Mouse (Mus musculus): ENCODE results near the gene Cyth3. TPM values are rescaled to one million over a fixed set of nuclear protein-coding genes. Genes with fewer than 3 reads are reported as not detected.
A peak's percentile ranks its signal among the peaks of the same experiment; 100 is the strongest.

Gene Cyth3
- polyA plus RNA-seq (2015; fragmentation: Nextera tagmentation; extraction: Ambion mirVana): 40.2 and 40.7 TPM in 2 replicates

DNA sequence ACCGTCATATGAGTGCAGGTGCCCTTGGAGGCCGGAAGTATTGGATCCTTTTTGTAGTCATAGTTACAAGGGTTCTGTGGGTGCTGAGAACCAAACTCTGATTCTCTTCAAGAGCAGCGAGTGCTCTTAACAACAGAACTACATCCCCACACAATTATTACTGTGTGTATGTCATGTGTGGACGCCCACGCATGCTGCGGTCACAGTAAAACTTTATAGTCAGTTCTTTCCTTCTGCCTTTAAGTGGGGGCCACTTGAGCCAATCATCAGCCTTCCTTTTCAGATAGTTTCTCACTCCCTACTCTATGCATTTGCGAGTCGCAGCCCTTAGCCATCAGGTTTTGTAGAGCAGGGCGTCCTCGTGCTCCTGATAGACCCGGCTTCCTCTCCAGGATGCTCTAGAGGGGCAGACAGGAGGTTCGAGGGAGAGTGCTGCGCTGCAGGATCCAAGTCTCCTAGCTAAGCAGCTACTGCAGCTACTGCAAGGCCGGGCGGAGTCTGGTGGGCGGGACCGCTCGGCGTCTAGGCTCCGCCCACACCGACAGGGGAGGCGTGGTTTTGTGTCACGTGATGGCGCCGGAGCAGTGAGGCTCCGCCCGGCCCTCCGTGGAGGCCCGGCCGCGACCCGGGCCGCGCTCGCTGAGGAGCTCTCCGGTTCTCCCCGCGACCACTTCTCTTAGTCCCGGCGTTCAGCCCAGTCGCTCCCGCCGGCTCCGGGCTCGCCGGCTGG lies at the start of gene Cyth3:
TSS of gene Cyth3 (plus strand) at position 555 of the 730 bp plus-strand sequence.
- Histone ChIP-seq H3K27ac (ENCODE audit: low read length) (peak within 1 kb of the TSS; percentile 79), H3K4me2 (ENCODE audit: low read length) (peak within 1 kb of the TSS; percentile 83), H3K4me1 (ENCODE audit: control insufficient read depth, insufficient read depth, low read length) (peaks cover 17% of the 10 kb centered on the region), H3K36me3 (ENCODE audit: control insufficient read depth, insufficient read depth, low read length) (no peaks in the 10 kb centered on the region), H3K4me3 (ENCODE audit: low read depth, low read length) (peak within 1 kb of the TSS; percentile 88), H3K9me3 (replicated peaks; ENCODE audit: control insufficient read depth, low read length, poor library complexity, severe bottlenecking) (no peaks in the 10 kb centered on the region), H3K9ac (ENCODE audit: low read depth, low read length) (peak within 1 kb of the TSS; percentile 89), H3K27me3 (ENCODE audit: control insufficient read depth, insufficient read depth, low read depth, low read length) (no peaks in the 10 kb centered on the region)
- WGBS: 11% methylated on average over 38 of the region's 46 CpGs
- peak; percentile 93 for ATAC-seq

DNA sequence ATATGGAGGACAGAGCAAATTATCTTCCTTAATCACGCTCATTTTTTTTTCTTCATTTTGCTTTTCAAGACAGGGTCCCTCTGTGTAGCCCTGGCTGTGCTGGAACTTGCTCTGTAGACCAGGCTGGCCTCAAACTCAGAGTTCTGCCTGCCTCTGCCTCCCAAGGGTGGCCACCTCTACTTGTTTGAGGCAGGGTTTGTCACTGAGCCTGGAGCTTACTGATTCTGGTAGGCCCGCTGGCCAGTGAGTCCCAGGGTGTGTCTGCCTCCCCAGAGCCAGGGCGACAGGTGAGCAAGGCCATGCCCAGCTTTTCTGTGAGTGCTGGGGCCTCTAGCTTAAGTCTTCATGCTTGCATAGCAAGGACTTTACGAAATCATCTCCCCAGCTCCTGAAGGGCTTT lies 49.2 kb upstream of the Cyth3 start:
- H3K4me1 ChIP-seq (ENCODE audit: control insufficient read depth, insufficient read depth, low read length): no peaks in the 10 kb centered on the region
- H3K27me3 ChIP-seq (ENCODE audit: control insufficient read depth, insufficient read depth, low read depth, low read length): no peaks in the 10 kb centered on the region
- H3K9ac ChIP-seq (ENCODE audit: low read depth, low read length): no peak overlapping the region
- ATAC-seq: no peak
- no peak overlapping the region for H3K27ac ChIP-seq (ENCODE audit: low read length)
- no peak overlapping the region for H3K4me3 ChIP-seq (ENCODE audit: low read depth, low read length)
- H3K4me2 ChIP-seq (ENCODE audit: low read length): no peak overlapping the region
- H3K36me3 ChIP-seq (ENCODE audit: control insufficient read depth, insufficient read depth, low read length): no peaks in the 10 kb centered on the region
- H3K9me3 ChIP-seq (replicated peaks; ENCODE audit: control insufficient read depth, low read length, poor library complexity, severe bottlenecking): no peaks in the 10 kb centered on the region
- 89% methylated on average over 4 of the region's 4 CpGs for WGBS

DNA sequence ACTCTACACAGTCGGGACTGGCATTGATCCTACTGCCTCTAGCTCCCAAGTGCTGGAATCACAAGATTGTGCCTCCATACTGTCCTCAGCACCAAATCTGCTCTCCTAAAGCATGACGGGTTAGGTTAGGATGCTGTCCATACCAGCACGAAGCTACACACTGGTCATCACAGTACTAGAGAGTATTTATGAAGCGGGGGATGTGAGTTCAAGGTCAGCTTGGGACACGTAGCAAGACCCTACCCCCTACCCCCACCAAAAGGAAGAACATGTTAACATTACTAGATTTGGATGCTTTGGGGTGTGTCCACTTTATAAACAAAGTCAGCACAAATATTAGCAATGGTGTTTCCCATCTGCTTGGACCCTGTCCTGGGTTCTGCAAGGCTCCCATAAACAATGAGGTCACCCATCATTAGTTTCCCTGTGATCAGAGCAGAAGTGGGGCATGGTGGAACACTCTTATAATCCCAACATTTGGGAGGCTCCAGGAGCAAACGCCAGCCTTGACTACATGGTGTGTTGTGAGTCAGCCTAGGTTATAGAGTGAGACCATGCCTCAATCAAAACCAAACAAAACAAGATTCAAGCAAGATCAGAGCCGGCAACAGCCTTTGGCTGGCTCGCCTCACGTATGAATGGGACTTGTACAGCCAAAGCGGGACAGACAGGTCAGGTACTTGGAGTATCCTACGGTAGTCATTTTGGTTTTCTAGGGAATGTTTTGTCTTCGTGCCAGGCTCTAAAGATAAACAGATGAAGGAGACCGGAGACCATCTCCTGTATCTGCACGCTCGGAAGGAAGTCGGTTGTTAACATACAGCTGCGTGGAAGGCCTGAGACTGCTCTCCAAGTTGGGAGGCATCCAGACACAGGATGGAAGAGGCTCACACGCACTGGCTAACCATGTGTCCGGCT lies 47.7 kb upstream of the Cyth3 start:
- Histone ChIP-seq H3K9ac (ENCODE audit: low read depth, low read length) (no peak overlapping the region), H3K27me3 (ENCODE audit: control insufficient read depth, insufficient read depth, low read depth, low read length) (no peaks in the 10 kb centered on the region), H3K4me1 (ENCODE audit: control insufficient read depth, insufficient read depth, low read length) (no peaks in the 10 kb centered on the region), H3K27ac (ENCODE audit: low read length) (no peak overlapping the region), H3K4me2 (ENCODE audit: low read length) (no peak overlapping the region), H3K36me3 (ENCODE audit: control insufficient read depth, insufficient read depth, low read length) (no peaks in the 10 kb centered on the region), H3K9me3 (replicated peaks; ENCODE audit: control insufficient read depth, low read length, poor library complexity, severe bottlenecking) (no peaks in the 10 kb centered on the region), H3K4me3 (ENCODE audit: low read depth, low read length) (no peak overlapping the region)
- WGBS: 86% methylated on average over 19 of the region's 19 CpGs
- ATAC-seq: no peak

DNA sequence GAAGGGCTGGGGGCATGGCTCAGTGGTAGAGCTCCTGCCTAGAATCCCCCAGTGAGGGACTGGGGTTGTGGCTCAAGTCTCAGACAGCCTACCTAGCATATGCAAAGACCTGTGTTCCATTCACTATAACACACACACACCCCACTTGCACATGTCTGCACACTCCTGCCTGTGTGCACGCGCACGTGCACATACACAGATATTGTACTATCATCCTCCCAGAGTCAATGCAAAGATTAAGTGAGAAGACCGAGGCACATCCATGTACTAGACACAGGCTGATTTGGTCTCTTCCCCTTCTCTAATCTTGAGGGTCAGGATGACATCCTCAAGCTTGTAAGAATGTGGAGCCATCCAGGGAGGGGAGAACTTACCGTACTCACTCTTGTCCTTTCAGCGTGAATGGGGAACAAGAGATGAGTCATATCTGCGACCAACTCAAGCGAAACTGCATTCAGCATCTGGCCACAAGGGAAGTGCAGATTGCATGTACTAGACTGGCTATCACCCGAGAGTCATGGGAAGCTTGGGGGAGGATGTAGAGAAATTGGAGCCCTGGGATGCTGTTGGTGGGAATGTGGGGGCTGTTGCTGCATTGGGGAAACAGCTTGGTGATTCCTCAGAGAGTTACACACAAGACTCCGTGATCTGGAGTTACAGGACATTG lies 42.6 kb upstream of the Cyth3 start:
- WGBS: 86% methylated on average over 10 of the region's 10 CpGs
- no peaks in the 10 kb centered on the region for H3K36me3 ChIP-seq (ENCODE audit: control insufficient read depth, insufficient read depth, low read length)
- no peaks in the 10 kb centered on the region for H3K9me3 ChIP-seq (replicated peaks; ENCODE audit: control insufficient read depth, low read length, poor library complexity, severe bottlenecking)
- no peak overlapping the region for H3K4me3 ChIP-seq (ENCODE audit: low read depth, low read length)
- no peaks in the 10 kb centered on the region for H3K4me1 ChIP-seq (ENCODE audit: control insufficient read depth, insufficient read depth, low read length)
- H3K4me2 ChIP-seq (ENCODE audit: low read length): no peak overlapping the region
- ATAC-seq: no peak
- H3K9ac ChIP-seq (ENCODE audit: low read depth, low read length): no peak overlapping the region
- no peaks in the 10 kb centered on the region for H3K27me3 ChIP-seq (ENCODE audit: control insufficient read depth, insufficient read depth, low read depth, low read length)
- no peak overlapping the region for H3K27ac ChIP-seq (ENCODE audit: low read length)

DNA sequence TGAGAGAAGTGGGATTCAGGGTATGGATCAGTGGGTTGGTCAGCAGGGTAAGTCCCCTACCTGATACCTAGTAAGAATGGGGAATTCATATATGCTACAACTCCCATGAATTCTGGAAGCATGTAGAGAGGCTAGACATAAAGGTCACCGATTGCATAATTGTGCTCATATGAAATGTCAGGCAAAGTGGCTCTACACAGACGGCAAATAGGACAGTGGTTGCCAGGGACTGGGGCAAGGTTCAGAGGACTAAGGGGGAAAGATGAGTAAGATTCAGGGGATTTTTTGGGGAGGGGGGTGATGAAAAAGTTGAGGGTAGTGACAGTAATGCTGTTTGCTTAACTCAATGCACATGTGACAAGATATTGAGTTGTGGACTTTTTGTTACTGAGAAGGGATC lies 41.3 kb upstream of the Cyth3 start:
- Histone ChIP-seq H3K4me2 (ENCODE audit: low read length) (no peak overlapping the region), H3K27ac (ENCODE audit: low read length) (no peak overlapping the region), H3K9ac (ENCODE audit: low read depth, low read length) (no peak overlapping the region), H3K4me3 (ENCODE audit: low read depth, low read length) (no peak overlapping the region), H3K9me3 (replicated peaks; ENCODE audit: control insufficient read depth, low read length, poor library complexity, severe bottlenecking) (no peaks in the 10 kb centered on the region), H3K36me3 (ENCODE audit: control insufficient read depth, insufficient read depth, low read length) (no peaks in the 10 kb centered on the region), H3K27me3 (ENCODE audit: control insufficient read depth, insufficient read depth, low read depth, low read length) (no peaks in the 10 kb centered on the region), H3K4me1 (ENCODE audit: control insufficient read depth, insufficient read depth, low read length) (no peaks in the 10 kb centered on the region)
- WGBS: 68% methylated on average over 2 of the region's 2 CpGs
- ATAC-seq: no peak

DNA sequence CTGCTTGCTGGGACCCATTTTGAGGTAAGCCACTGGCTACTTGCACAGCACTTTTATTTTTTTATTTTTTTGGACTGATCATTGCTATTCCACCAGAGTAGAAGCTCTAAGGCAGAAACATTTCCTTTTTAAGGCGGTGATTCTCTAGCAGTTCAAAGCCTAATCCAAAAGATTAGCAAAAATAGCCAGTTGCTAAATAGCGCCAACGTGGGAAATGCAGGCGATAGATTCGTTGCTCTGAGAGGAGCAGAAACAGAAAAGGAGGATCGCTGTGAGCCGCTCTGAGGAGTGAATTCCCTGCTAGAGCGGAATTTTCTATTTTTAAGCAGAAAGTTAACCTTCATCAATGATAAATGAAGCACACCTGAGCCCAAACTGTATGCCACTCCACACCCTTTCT lies 40.4 kb upstream of the Cyth3 start:
- no peaks in the 10 kb centered on the region for H3K27me3 ChIP-seq (ENCODE audit: control insufficient read depth, insufficient read depth, low read depth, low read length)
- H3K9me3 ChIP-seq (replicated peaks; ENCODE audit: control insufficient read depth, low read length, poor library complexity, severe bottlenecking): no peaks in the 10 kb centered on the region
- no peak overlapping the region for H3K4me2 ChIP-seq (ENCODE audit: low read length)
- H3K27ac ChIP-seq (ENCODE audit: low read length): no peak overlapping the region
- no peak overlapping the region for H3K9ac ChIP-seq (ENCODE audit: low read depth, low read length)
- no peaks in the 10 kb centered on the region for H3K4me1 ChIP-seq (ENCODE audit: control insufficient read depth, insufficient read depth, low read length)
- WGBS: 69% methylated on average over 8 of the region's 8 CpGs
- H3K36me3 ChIP-seq (ENCODE audit: control insufficient read depth, insufficient read depth, low read length): no peaks in the 10 kb centered on the region
- no peak overlapping the region for H3K4me3 ChIP-seq (ENCODE audit: low read depth, low read length)
- ATAC-seq: no peak

DNA sequence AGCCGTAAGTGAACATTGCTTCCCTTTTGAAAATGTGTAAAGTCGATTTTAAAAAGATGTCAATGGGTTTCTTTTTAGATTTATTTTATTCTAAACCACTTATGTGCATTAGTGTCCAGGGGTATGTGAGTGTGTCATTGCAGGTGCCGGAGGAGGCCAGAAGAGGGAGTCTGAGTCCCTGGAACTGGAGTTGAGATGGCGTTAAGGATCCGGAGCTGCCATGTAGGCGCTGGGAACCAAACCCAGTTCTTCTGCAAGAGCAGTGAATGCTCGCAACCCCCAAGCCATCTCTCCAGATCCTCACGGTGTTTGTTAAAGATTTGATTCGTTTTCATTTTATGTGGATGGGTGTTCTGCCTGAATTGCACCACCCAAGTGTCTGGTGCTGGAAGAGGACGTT lies 39.2 kb upstream of the Cyth3 start:
- H3K4me3 ChIP-seq (ENCODE audit: low read depth, low read length): no peak overlapping the region
- H3K4me1 ChIP-seq (ENCODE audit: control insufficient read depth, insufficient read depth, low read length): no peaks in the 10 kb centered on the region
- no peaks in the 10 kb centered on the region for H3K27me3 ChIP-seq (ENCODE audit: control insufficient read depth, insufficient read depth, low read depth, low read length)
- no peak overlapping the region for H3K27ac ChIP-seq (ENCODE audit: low read length)
- 92% methylated on average over 10 of the region's 10 CpGs for WGBS
- no peak overlapping the region for H3K4me2 ChIP-seq (ENCODE audit: low read length)
- no peaks in the 10 kb centered on the region for H3K9me3 ChIP-seq (replicated peaks; ENCODE audit: control insufficient read depth, low read length, poor library complexity, severe bottlenecking)
- no peak for ATAC-seq
- H3K36me3 ChIP-seq (ENCODE audit: control insufficient read depth, insufficient read depth, low read length): no peaks in the 10 kb centered on the region
- H3K9ac ChIP-seq (ENCODE audit: low read depth, low read length): no peak overlapping the region

DNA sequence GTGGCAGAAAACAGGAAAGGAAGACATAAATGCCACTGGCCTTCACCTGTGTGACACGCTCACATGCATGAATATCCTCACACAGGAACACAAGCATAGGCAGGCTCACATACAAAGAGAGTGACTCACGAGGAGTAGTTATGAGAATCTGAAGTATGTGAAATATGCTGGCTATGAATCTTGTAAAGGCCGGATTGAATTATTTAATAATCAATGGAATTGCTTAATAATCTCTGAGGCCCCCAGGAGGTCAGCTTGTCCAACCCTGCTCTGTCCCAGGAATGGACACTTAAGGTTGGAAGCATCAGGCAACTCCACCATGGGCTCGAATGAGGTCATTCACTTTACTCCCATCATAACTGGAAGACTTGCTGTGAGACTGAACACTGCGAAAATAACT lies 37.3 kb upstream of the Cyth3 start:
- Histone ChIP-seq H3K27ac (ENCODE audit: low read length) (no peak overlapping the region), H3K27me3 (ENCODE audit: control insufficient read depth, insufficient read depth, low read depth, low read length) (no peaks in the 10 kb centered on the region), H3K36me3 (ENCODE audit: control insufficient read depth, insufficient read depth, low read length) (no peaks in the 10 kb centered on the region), H3K9me3 (replicated peaks; ENCODE audit: control insufficient read depth, low read length, poor library complexity, severe bottlenecking) (no peaks in the 10 kb centered on the region), H3K4me3 (ENCODE audit: low read depth, low read length) (no peak overlapping the region), H3K9ac (ENCODE audit: low read depth, low read length) (no peak overlapping the region), H3K4me2 (ENCODE audit: low read length) (no peak overlapping the region), H3K4me1 (ENCODE audit: control insufficient read depth, insufficient read depth, low read length) (peaks cover 7% of the 10 kb centered on the region; the same call in 1 of the 2 replicates)
- WGBS: 90% methylated on average over 5 of the region's 5 CpGs
- no peak for ATAC-seq
